Mouse (Mus musculus): ENCODE measurements around the gene Rora. TPM values are rescaled to one million over a fixed set of nuclear protein-coding genes. Genes with fewer than 3 reads are reported as not detected.

The Rora gene
- total RNA-seq, 2 experiments from 2014 or later, result 58.8 to 76.8 TPM

DNA sequence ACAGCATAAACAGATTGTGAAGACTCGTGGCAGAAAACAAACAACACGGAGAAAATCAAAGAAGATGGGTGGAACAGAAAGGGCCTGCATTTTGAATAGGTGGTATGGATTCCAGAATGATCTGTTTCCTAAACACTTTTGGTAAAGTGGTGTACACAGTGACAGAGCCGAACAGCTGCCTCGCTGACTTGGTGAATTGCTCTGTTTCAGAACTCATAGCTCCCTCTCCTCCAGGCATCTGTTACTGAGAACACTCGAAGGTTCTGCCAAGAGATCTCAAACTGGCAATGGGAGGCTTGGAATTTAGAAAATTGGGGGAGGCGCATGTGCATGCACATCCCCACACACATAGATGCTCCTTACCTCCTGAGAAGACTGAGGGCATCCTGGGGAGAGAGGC lies 145.5 kb downstream of the Rora start:
- DNase-seq, result no peak
- intact Hi-C loops (cut with DNase I), result no loop called here

DNA sequence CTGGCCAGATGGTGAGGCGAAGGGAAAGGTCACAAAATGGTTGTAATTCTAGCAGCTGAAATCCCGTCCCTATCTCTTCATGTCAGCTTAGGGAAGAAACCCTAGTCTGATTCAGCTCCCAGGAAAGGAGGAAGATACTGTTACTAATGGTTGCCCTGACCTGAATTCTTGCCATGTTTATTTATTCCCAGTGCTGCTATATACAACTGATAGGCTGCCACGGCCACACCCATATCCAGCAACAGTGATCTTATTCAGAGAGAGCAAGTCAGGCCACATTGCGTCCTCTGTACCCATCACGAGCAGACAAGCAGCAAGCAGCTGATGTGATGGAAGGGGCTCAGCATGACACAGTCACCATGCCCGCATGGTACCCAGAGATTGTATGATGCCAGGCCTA lies 150.6 kb downstream of the Rora start:
- DNase-seq, result no peak
- intact Hi-C loops (cut with DNase I), result no loop called here

DNA sequence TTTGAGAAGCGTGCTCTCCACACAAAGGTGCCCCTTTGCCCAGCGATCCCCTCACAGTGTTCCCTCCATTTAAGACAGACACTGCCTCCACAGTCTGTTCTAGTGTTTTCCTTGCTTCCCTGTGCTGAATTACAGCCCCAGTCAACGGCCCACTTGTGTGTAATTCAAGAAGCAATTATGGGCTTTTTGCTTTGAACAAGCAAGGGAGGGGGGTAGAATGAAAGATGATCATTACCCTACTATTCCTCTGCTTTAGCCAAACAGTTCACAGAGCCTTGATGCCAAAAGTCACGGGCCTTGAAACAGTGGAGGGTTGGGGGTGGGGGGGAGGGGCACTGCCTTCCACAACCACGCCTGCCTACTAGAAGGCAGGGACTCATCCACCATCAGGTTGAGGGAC lies 152.2 kb downstream of the Rora start:
- no peak for DNase-seq
- intact Hi-C loops (cut with DNase I), result no loop called here

DNA sequence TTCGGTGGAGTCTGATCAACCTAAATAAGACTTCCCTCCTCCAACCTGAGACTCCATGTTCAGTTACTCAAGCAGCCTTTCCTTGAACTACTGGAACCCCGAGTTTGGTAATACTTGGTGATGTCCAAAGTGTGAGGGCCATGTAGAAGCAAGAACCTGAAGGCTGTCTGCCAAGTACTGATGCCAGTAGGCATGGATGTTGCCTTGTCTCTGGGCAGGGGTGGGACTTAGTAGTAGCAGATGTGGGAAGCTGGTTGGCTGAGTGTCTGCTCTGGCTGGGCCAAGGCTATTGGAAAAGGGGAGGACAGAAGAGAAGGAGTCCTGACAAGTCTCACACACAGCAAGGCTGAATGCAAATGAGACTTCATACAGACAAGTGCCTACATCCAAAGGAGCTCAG lies 154.1 kb downstream of the Rora start:
- DNase-seq, result no peak
- intact Hi-C loops (cut with DNase I), result no loop called here

DNA sequence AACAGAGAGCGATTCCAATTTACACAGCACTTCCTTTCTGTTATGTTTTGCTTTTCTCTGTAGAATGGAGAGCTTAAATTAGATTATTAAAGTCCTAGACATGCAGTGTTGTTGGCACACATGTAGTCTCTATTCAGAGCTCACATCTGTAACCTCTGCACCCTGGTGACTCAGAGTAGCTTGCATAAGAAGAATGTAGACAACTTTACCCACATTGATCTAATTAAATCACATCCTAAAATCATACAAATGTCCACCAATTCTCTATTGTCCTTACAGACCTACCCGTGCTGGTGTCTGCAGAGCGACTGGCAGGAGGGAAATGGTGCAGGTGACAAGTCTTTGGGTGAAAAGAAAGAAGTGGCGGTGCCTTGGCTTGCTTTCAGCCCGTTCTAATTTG lies 155.9 kb downstream of the Rora start:
- intact Hi-C loops (cut with DNase I), result no loop called here

DNA sequence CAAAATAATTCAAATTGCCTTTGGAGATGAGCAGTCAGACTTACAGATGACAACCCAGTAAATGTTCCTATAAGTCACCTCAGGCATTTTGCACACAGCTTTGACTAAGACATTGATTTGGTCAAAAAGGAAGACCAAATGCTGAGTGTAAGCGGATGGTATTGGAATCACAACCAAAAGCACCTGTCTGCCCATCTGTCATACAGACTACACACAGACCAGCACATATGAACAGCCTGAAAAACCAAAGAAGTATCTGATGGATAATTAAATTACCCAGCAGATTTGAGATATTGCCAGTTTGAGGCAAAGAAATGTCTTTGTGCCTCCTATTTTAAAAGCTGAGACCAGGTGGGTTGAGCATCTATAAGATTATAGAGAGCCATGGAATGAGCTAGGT lies 161.1 kb downstream of the Rora start:
- intact Hi-C loops (cut with DNase I), result loop anchor here (5.0 kb wide), 1 partner anchor 483 kb away; no protein-coding TSS in a partner anchor
- DNase-seq, result no peak

More for the DNA sequence above, 155.9 kb downstream of the Rora start:
- DNase-seq, result no peak

DNA sequence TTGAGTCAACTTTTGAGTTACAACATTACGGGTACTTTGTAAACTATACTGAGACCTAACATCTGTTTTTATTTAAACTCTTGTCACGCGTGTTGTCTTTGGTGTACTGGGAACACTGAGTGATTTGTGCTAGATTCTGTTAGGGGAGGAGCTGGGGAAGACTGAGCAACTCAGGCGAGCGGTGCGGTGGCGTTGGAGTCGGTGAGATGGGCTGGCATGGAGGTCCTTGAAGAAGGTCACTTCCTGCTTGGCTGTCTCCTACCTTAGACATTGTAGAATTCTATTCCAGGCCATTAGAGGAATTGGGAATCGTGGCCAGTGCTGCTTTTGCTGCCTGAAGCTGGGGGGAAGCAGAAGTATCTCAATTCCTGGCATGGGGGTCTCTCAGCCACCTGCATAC lies 162.3 kb downstream of the Rora start:
- intact Hi-C loops (cut with DNase I), result no loop called here

DNA sequence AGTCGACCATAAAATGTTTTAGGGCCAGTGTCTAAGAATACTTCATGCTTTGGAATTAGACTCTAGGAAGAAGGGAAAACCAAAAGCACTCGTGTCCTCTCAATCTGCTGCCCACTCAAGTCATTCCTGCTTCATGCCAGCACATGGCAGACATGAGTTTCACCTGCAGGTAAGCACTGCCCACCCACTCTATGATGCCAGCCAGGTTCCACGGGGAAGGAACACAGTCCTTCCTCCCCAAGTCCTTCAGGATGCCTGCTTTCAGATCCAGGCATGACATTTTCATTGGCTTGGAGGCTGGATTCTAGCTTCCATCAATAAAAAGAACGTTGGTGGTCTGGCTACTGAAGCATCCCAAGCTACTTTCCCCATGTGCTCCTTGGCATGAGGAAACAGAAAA lies 166.4 kb downstream of the Rora start:
- intact Hi-C loops (cut with DNase I), result loop anchor here (10.0 kb wide), 1 partner anchor 545 kb away; no protein-coding TSS in a partner anchor
- no peak for DNase-seq

More for the DNA sequence above, 162.3 kb downstream of the Rora start:
- no peak for DNase-seq

DNA sequence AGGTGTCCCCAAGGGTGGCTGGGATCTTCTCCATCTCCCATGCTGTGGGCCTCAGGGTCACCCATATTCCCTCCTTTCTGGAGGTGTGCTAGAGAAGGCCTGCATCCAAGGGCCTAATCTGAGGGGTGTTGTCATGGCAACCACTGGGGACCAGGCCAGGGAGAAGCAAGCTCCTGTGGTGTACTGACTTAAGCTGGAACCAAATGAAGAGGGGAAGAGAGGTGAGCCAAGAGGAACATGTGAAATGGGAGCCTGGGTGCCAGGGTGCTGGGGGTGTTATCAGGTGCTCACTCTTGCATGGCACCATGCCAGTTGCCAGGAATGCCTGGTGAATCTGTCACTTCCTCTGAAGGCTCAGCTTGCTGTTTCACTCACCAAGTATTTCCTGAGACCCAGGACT lies 166.9 kb downstream of the Rora start:
- intact Hi-C loops (cut with DNase I), result loop anchor here (10.0 kb wide), 1 partner anchor 544 kb away; no protein-coding TSS in a partner anchor
- no peak for DNase-seq

DNA sequence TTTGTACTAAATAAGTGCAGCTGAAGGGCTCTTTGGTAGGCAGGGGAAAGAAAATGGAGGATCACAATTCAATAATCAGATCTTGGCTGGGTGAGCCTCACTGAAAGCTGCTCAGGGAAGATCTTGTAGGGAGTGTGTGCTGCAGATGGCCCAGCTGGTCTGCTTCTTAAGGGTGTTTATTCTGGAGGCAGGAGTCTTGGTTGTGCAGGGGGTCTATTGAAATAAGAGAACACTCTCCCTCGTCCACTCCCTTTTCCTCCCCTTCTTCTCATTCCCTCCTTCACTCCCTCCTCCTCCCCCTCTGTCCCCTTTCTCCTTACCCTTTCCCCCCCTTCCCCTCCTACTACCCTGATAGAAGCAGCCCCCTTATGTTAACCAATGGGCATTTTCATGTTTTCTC lies 167.8 kb downstream of the Rora start:
- intact Hi-C loops (cut with DNase I), result loop anchor here (10.0 kb wide), 1 partner anchor 543 kb away; no protein-coding TSS in a partner anchor

DNA sequence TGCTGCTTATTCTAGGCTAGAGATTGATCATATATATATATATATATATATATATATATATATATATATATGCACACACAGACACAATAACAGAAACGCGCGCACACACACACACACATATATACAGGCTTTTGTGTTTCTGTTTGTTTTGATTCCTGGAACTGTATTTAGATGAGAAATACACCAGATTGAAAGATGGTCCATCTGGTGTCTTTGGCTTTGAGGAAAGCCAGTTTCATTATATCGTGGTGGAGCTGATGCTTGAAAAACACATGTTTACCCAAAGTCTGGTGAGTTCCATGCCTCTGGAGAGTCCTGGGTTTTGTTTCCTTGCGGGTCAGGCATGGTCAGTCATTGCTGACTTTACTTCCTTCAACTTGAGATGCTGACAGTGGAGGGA lies 169.7 kb downstream of the Rora start:
- intact Hi-C loops (cut with DNase I), result loop anchor here (10.0 kb wide), 1 partner anchor 542 kb away; no protein-coding TSS in a partner anchor
- DNase-seq, result no peak

More for the DNA sequence above, 167.8 kb downstream of the Rora start:
- no peak for DNase-seq

DNA sequence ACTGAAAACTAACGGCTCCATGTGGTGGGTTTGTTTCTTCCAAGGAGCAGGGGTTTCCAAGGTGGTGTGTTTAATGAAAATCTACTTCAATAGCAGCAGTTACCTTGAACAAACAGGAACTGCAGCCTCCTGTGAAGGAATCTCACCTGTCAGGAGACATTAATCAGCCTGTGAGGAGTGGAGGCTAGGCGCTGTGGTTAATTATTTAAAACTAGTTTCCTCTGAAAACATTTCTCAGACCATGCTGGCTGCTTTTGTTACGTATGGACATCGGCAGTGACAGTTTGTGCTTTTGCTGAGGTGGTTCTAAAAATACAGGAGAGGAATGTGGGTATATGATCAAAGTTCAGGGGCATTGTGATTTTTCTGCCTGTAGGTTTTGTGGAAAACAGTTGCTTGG lies 171.5 kb downstream of the Rora start:
- DNase-seq, result no peak
- intact Hi-C loops (cut with DNase I), result loop anchor here (10.0 kb wide), 1 partner anchor 540 kb away; no protein-coding TSS in a partner anchor

DNA sequence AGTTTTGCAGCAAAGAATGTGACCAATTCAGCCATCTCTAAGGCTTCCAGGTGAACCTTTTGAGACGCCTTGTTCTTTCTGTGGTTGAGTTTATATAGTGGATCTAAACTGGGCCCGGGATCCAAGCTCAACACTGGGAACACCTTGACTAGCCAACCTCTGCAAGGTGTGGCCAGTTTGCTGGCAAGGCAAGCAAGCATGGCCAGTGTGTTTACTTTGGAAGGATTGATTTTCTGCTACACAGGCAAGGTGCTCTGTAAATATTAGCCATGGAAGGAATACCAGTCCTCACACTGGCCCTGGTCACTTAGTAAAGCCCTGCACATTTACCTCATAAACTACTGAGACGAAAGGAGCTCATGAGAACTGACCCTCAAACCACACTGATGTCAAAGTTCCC lies 172.3 kb downstream of the Rora start:
- DNase-seq, result no peak
- intact Hi-C loops (cut with DNase I), result loop anchor here (10.0 kb wide), 1 partner anchor 539 kb away; no protein-coding TSS in a partner anchor

DNA sequence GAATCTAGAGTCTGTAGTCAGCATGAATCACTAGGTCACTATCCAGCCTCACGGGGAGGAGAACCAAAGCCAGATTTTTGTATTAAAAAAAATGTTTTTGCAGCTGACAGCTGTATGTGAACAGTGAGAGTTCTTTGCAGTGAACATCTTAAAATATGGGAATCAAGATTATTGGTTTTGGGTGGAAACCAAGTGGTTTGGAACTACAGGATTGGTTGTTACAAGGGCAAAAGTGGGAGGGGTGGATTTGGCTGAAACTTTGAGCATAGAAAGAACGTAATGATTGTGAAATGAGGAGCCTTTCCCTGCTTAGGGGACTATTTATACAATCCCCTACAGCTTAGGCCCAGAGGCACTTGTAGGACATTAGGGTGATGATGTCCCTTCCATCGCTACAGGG lies 173.9 kb downstream of the Rora start:
- no peak for DNase-seq
- intact Hi-C loops (cut with DNase I), result loop anchor here (10.0 kb wide), 1 partner anchor 537 kb away; no protein-coding TSS in a partner anchor

DNA sequence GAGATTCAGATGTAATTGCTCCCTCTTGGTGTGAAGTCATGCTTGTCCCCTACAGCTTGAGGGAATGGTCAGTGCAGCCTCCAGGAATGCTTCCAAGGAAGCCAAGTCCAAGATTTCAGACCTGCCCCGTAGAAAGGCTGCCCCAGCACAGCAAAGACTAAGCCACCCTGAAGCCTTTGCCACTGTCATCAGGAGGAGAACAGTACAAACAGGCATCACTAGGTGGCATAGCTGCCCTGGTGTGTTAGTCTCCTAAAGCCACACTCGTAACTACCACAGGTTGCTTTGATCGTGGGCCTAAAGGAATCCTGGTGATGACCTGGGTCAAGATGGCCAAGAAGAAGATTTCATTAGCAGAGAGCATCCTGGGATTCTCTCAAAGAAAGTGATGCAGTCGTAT lies 176.3 kb downstream of the Rora start:
- intact Hi-C loops (cut with DNase I), result loop anchor here (10.0 kb wide), 1 partner anchor 535 kb away; no protein-coding TSS in a partner anchor
- no peak for DNase-seq

DNA sequence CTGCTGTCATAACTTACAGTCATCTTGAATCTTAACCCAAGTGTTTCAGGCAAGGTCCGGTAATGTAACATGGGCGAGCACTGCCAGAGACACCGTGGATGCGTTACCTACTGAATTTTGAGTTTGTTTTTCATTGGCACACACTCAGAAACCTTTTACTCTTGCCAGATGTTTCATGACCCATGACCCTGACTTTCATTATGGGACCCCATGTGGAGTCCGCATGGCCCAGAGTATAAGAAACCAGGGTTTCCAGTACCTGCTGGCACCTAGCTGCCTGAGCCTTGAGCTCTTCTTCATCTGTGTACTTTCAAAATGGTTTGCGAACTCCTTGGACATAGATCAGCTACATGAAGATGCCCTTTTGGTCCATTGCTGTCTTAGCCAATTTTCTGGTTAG lies 179.7 kb downstream of the Rora start:
- intact Hi-C loops (cut with DNase I), result no loop called here
- DNase-seq, result no peak

DNA sequence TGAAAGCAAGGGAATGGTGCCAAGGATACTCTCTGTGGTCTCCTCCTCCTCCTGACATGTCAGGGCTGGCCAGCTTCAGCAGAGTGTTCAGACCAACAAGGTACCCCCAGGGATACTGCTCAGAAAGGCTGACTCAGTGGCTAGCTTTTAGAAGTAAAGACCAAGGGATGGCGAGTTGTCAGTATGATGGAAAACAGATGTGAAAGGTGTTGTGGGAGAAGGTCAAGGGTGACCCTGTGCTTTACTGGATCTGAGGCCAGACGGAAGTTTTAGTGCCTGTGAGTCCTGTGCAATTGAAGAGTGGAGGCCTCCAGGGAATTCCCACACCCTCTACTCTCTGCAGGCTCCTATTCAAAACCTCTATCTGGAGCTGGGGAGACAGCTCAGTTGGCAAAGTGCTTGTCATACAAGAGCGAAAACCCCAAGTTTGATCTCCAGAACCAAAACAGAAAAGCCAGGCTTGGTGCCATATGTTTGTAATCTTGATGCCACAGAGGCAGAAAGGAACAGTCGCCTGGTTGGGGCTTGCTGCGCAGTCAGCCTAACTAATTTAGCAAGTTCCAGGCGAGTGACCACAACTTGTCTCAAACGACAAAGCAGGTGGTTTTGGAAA lies 181.6 kb downstream of the Rora start:
- no peak for DNase-seq
- intact Hi-C loops (cut with DNase I), result no loop called here

DNA sequence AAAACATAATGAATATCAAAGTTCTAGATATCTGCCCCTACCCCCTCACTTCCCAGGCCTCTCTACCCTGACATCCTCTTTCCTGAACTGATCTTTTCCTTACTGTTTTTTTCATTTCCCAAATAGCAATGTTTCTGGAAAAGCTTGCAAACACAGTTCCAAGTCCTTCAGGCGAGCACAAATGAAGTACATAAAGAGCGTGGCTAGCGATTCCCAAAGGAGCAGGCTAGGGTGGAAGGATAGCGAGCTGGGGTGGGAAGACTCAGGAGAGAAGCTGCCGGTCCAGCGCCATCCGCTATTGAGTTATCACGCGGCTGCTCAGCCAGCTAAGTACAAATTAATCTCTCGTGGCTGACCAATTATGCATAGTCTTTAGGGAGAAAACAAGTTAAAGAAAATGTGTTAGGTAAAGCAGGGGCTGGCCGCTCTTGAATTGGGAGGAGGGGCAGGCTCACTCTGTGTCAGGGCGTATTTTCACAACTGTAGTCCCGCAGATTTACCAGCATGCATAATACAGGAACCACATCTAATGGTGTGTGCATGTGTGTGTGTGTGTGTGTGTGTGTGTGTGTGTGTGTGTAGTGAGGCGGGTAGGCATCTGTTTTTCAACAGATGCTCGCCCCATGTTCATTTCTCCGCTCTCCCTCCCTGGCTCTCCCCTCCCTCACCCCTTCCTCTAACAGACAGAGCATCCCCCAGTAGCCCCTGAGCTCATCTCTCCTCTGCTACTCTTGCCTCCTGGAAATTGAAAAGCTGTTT lies 188.7 kb downstream of the Rora start:
- DNase-seq, result no peak
- intact Hi-C loops (cut with DNase I), result no loop called here

DNA sequence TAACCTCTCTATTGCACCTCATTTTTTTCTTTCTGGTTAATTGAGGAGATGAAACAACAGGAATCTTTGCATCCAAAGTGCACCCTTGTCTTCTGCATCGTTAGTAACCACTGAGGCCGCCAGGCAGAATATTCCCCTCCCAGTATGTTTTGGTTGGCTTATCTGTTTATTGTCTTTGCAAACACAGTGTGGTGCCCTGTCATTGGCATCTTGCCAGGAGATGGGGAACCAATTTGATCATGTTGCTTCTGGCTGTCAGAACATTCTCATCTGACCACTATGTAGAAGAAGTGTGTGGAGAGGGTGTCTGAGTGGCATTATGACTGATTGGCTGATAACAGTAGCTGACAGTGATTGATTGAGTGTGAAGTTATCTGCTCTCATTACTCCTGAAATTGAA lies 192.0 kb downstream of the Rora start:
- no peak for DNase-seq
- intact Hi-C loops (cut with DNase I), result no loop called here

DNA sequence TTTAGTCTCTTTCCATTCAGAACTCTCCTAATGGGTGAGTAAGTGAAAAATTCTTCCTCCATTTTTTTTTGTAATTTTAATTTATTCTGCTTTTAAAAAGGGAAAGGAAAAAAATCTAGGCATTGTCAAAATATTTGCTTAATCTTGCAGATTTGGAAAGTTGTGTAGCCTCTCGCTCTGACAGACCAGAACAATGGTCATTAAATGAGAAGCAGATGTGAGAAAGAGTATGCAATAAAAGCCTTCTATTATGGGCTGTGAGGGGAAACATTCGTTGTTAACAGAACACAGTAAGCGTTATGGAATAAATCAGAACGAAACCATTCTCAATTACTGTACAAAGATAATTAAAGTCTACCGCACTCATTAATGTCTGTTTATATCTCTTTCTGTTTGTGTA lies 196.7 kb downstream of the Rora start:
- intact Hi-C loops (cut with DNase I), result no loop called here
- DNase-seq, result no peak

DNA sequence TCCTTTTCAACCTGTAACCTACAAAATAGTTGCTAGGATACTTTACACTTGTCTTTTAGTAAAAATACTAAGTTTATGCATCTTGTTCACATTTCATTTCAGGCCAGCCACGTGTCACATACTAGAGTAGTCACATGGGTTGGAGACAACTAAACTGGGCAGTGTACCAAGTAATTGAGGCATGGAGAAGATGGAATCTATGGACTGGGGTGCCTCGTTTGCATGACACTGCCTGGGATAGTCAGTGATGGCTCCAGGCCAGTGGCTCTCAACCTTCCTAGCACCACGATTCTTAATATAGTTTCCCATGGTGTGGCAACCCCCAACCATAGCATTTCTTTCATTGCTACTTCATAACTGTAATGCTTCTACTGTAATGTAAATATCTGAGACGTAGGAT lies 198.6 kb downstream of the Rora start:
- intact Hi-C loops (cut with DNase I), result no loop called here
- DNase-seq, result no peak

DNA sequence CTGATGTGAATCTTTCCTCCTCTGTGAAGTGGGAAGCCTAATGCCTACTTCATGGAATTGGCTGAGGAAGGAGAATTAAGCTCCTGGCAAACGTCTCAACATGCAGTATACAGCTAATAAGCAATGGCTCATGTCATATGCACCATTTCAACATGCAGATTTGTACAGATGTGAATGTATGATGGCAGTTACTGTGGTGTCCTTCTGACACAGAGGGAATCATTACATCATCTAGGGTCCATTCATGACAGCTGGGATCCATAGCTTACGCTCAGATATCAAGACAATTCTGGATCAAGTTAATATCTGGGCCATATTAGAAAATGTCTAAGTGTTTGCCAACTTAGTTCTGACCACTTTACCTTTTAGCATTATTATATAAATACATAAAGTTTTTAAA lies 199.3 kb downstream of the Rora start:
- no peak for DNase-seq
- intact Hi-C loops (cut with DNase I), result no loop called here
